Mouse (Mus musculus): ENCODE measurements around the gene Dgkg.

Gene Dgkg

GRCm38 (mm10) chr16:22596394-22596793 lies 60.6 kb downstream of the Dgkg start:
- in situ Hi-C loops (cut with MseI, MboI), result no loop called here

- in situ Hi-C loops (cut with MseI, MboI), result no loop called here
These were observed 63.1 kb downstream of the Dgkg start for GRCm38 (mm10) chr16:22593907-22594306.

GRCm38 (mm10) chr16:22589619-22590018 lies 67.4 kb downstream of the Dgkg start:
- in situ Hi-C loops (cut with MseI, MboI), result no loop called here

DNA sequence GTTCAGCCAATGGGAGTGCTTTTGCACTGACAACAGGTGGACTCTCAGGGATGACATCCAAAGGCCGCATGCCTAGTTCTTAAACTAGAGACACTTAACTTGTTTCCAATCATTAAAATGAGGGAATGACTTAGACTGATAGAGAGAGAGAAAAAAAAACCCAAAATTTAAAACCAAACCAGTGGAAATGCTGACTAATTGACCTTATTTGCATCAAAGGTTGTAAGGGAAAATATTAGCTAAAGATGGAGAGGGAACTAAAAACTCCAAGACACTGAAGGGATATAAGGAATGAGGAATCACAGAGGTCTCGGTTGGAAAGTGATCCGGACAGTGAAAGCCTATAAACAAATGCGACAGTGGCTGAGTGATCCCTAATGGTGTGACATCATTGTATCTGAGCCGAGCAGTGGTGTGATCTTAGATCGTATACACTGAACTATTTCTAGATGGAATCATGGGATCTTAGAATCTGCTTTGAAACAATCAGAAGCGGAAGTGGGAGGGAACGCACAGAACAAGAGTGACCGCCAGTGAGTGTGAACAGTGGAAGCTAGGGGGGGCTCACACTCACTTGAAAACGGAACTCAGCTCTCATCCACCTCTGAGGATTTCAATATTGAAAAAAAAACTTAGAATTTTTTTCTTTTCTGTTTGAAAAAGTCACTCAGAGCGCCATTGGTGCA lies 70.7 kb downstream of the Dgkg start:
- in situ Hi-C loops (cut with MseI, MboI), result no loop called here

- in situ Hi-C loops (cut with MseI, MboI), result no loop called here
These were observed 71.5 kb downstream of the Dgkg start for GRCm38 (mm10) chr16:22585523-22585922.

DNA sequence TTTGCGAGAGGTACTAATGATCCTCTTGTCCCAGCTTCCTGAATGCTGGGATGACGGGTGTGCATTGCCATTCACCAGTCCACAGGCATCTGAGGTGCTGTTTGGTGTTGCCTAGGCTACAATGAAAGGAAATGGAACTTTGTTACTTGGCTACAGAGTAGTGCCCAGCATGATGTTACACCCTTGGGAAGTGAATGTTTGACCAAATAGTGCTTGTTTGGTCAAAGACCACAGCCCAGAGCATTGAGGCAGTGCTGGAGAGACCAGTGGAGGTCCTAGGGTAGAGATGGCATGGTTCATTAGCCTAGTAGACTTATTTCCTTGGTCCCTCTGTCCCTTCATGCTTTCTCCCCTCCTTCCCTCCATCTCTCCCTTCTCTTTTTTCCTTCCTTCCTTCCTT lies 73.6 kb downstream of the Dgkg start:
- in situ Hi-C loops (cut with MseI, MboI), result no loop called here

- in situ Hi-C loops (cut with MseI, MboI), result no loop called here
These were observed 74.7 kb downstream of the Dgkg start for GRCm38 (mm10) chr16:22582173-22582929.

DNA sequence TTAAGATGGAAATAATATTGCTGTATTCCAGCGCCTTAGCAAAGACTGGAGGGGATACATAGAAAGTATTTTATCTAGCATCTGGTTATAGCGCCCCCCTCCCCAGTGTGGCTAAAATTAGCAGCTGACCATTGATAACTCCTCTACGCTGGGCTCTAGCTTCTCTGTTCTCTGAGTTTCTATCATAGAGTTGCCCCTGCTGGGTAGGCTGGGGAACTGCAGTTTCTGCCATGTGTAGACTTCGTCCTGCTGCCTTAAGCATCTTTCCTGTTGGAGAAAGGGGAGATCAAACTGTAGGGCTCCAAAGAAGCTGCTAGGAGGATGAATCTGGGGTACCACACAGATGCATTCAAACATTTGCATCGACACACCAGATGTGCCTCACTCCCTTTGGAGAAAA lies 76.9 kb downstream of the Dgkg start:
- in situ Hi-C loops (cut with MseI, MboI), result no loop called here

- in situ Hi-C loops (cut with MseI, MboI), result no loop called here
These were observed 78.1 kb downstream of the Dgkg start for GRCm38 (mm10) chr16:22578883-22579282.

DNA sequence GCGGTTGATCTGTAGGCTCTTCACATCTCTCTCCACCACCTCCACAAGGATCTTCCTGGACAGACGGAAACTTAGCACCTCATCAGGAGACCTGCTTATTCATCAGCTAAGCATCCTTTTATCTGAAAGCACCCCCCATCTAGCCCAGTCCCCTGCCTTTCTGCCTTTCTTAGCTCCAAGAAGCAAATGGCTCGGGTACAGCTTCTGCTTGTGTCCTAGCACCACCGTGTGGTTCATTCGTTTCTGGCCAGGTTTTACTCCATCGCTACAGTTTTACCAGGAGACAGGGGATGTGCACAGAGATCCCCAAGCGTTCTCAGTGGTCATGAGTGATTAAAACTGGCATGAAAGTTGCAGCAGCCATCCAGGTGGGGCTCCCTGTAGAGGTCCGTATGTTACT lies 79.4 kb downstream of the Dgkg start:
- in situ Hi-C loops (cut with MseI, MboI), result no loop called here

DNA sequence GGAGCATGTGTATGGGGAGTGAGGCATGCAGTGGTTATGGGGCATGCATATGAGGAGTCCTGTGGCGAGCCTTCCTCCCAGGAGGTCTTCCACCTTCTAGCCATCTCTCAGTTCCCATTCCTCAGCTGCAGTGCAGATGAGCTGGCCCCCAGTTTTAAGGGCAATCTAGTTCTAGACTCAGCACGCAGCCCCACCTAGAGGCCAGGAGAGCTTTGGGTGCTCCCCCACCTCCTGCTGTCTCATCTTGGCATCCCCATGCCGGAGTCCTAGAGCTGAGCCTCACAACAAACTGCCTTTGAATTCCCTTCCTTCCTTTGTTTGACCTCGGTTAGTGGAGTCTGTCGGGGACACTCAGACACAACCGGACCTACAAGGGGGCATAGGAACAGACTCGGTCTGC lies 82.9 kb downstream of the Dgkg start:
- in situ Hi-C loops (cut with MseI, MboI), result no loop called here

- in situ Hi-C loops (cut with MseI, MboI), result no loop called here
These were observed 84.2 kb downstream of the Dgkg start for GRCm38 (mm10) chr16:22572641-22573341.

DNA sequence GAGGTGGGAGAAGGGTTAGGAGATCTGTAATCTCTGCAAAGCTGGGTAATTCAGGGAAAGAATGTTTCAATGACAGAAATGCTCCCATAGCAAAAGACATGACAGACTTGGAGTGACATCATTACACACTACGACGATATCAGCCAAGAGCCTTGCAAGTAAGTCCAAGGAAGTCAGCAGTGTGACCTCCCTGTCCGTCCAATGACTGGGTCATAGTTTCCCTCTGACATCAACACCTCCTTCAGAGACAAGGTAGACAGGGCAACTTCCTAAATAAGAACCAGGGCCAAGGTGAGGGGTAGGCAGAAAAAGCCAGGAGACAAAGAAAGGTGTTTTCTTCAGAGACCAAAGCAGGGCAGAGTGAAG lies 92.1 kb downstream of the Dgkg start:
- in situ Hi-C loops (cut with MseI, MboI), result loop anchor here (5.0 to 10.0 kb wide), 2 partner anchors 240 to 242 kb away; no protein-coding TSS in a partner anchor

DNA sequence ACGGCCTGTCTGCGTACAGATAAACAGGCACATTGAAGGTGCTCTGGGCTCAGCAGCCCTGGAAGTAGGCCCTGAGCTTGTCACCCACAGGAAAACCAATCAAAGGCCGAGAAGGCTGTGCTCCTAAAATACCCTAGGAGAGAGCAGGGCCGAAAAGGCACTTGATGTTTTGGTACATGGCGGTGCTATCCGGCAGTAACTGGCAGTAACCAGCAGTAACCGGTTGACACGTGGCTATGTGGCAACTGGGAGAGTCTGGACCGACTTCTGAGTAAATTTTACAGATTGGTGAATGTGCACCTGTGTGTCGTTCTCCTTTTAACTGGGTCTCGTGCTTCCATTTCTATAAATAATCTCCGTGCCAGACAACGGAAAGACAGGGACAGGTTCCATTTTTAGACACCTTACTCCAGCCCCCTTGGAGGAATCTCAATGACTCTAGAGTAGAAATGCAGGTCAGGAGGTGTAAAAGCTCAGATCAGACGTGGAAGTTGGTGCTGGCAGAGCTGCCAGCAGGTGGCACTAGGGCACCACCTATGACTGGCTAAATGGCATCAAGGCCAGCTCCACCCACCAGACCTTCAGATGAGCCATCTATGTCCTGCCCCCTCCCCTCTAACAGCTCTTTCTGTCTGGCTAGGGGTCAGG lies 92.6 kb downstream of the Dgkg start:
- in situ Hi-C loops (cut with MseI, MboI), result loop anchor here (5.0 to 10.0 kb wide), 2 partner anchors 240 to 243 kb away; no protein-coding TSS in a partner anchor

GRCm38 (mm10) chr16:22563594-22563993 lies 93.4 kb downstream of the Dgkg start:
- in situ Hi-C loops (cut with MseI, MboI), result loop anchor here (5.0 to 10.0 kb wide), 2 partner anchors 241 to 244 kb away; no protein-coding TSS in a partner anchor

DNA sequence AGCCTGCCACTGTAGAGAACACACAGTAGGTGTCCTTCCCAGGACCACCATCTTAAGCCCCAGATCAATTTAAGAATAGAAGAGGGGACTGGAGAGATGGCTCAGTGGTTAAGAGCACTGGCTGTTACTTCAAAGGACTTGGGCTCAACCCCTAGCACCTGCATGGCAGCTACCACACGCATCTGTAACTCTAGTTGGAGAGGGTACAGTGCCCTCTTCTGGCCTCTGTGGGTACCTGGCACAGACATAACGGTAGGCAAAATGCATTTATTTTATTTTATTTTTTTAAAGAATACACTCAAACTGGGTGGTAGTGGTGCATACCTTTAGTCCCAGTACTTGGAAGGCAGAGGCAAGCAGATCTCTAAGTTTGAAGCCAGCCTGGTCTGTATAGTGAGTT lies 102.0 kb downstream of the Dgkg start:
- in situ Hi-C loops (cut with MseI, MboI), result loop anchor here (5.0 to 10.0 kb wide), 3 partner anchors 180 to 248 kb away; no protein-coding TSS in a partner anchor

DNA sequence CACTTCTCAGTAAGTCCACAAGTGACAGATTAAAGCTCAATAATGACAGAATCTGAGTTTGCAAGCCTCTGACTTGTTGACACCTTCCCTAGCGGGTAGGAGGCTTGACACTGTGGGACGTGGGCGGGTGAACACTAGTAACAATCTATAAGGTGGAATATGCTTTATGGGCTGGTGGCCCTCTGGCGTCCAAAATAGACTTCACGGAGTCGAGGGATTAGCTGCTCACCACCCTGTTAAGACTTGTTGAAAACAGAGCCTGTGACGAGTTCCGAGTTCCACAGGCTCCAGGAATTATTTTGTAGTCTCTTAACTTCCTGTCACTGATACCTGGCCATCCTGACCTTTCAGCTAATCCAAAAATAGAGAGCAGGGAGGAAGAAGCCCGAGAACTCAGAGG lies 104.7 kb downstream of the Dgkg start:
- in situ Hi-C loops (cut with MseI, MboI), result loop anchor here (5.0 to 10.0 kb wide), 3 partner anchors 178 to 245 kb away; no protein-coding TSS in a partner anchor

DNA sequence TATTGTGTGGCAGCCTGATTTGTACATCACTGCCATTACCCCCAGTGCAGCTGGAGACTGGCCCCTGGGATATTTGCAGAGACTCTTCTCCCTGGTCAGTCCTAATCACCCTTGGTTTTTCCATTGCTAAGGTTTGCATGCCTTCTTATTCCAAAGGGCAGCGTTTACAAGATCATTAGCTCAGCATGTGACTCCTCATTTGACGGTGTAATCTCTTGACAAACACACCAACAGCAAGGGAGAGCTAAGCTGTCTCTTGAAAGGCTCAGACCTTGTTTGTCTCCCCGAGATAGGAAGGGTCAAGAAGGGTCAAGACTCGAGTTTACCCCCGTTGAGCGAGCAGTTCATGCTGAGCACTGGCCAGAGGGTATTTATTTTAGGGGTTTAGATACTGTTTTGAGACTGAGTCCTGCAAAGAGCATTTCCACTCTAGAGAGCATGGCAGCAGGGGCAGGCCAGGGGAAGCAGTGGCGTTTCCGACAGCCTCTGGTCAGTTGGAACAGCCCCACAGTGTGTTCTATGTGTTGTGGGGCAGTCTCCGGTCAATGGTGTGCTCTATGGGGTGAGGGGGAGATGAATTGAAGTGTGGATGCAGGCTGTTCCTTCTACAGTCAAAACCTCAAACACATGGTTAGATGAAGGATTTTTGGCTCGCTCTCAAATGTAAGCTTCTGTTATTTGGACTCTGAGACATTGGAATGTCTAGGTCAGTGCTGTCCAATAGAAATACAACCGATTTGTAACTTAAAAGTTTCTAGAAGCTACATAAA lies 105.6 kb downstream of the Dgkg start:
- in situ Hi-C loops (cut with MseI, MboI), result loop anchor here (5.0 to 10.0 kb wide), 3 partner anchors 177 to 244 kb away; no protein-coding TSS in a partner anchor

DNA sequence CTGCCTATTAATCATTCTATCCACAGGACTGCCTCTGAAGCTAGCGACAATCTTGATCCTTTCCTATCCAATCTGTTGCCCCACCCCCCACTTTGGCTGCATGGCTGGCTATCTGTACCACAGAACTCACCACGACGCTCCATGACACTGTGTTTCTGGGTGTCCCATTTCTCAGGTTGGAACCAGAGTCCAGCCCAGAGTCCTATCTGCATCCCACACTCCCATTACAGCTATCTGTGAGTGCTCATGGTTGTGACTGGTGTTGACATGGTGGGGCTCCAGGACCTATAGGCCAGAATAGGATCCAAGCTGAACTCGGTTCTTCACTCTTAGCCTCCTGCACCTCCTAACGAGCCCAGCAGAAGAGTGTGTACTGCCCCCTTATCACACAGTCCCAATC lies 107.7 kb downstream of the Dgkg start:
- in situ Hi-C loops (cut with MseI, MboI), result loop anchor here in 1 of 2 experiments (10.0 kb wide), 1 partner anchor 105 kb away; no protein-coding TSS in a partner anchor

GRCm38 (mm10) chr16:22548167-22549080 lies 108.6 kb downstream of the Dgkg start:
- in situ Hi-C loops (cut with MseI, MboI), result loop anchor here in 1 of 2 experiments (10.0 kb wide), 1 partner anchor 104 kb away; no protein-coding TSS in a partner anchor
